Mouse (Mus musculus) kidney, postnatal 0 days (tissue): ENCODE measurements around the gene Stac3. TPM values are rescaled to one million over a fixed set of nuclear protein-coding genes. Genes with fewer than 3 reads are reported as not detected.
A peak's percentile ranks its signal among the peaks of the same experiment; 100 is the strongest.

Experiments
- ATAC-seq: fragments of 200-750 bp; cut with Nextera tagmentation; replicated peaks from 2 replicates; pipeline ENCODE4 v1.8.0; 2017; ENCODE audit warnings: low read depth, moderate number of reproducible peaks, moderate TSS enrichment, moderate library complexity; ENCODE audit not compliant: low FRiP score
- DNase-seq: peaks from one replicate; pipeline ENCODE4 v3.0.0-alpha.2; 2016; ENCODE audit warnings: low spot score
- H3K27ac ChIP-seq: fragments of 300-500 bp; sonication (generic); 2 replicates; pipeline ENCODE4 v1.5.1; 2014; ENCODE audit warnings: mild to moderate bottlenecking
- H3K27me3 ChIP-seq: fragments of 300-500 bp; sonication (generic); 2 replicates; pipeline ENCODE4 v1.6.1; 2014; ENCODE audit warnings: low read length, mixed read lengths; ENCODE audit not compliant: insufficient read depth
- H3K36me3 ChIP-seq: fragments of 300-500 bp; sonication (generic); 2 replicates; pipeline ENCODE4 v1.6.1; 2014; ENCODE audit warnings: low read length, mixed read lengths; ENCODE audit not compliant: insufficient read depth
- H3K4me1 ChIP-seq: fragments of 300-500 bp; sonication (generic); replicated peaks from 2 replicates; pipeline ENCODE4 v1.6.1; 2014; ENCODE audit warnings: antibody characterized with exemption, low read length, mixed read lengths; ENCODE audit not compliant: insufficient read depth
- H3K4me2 ChIP-seq: fragments of 300-500 bp; sonication (generic); 2 replicates; pipeline ENCODE4 v1.6.1; 2014; ENCODE audit warnings: mild to moderate bottlenecking, low read length, moderate library complexity, mixed read lengths
- H3K4me3 ChIP-seq: fragments of 300-500 bp; sonication (generic); replicated peaks from 2 replicates; pipeline ENCODE4 v1.5.1; 2014; ENCODE audit warnings: low read depth, low read length
- H3K9ac ChIP-seq: fragments of 300-500 bp; sonication (generic); 2 replicates; pipeline ENCODE4 v1.6.1; 2014; ENCODE audit warnings: low read depth, low read length
- H3K9me3 ChIP-seq: fragments of 300-500 bp; sonication (generic); replicated peaks from 2 replicates; pipeline ENCODE4 v1.6.1; 2016; ENCODE audit warnings: low read length, inconsistent platforms, mixed read lengths
- CTCF ChIP-seq: IDR thresholded peaks from 2 replicates; pipeline ENCODE4 v1.5.1; 2016; ENCODE audit warnings: antibody characterized with exemption, low read depth, mild to moderate bottlenecking, moderate library complexity
- WGBS: fragments of 180-500 bp; shearing (Covaris S2); extraction: QIAGEN DNeasy Blood & Tissue Kit; methylation state at CpG from one replicate; pipeline ENCODE4 v1.1.7; 2014; 5-methylcytosine and 5-hydroxymethylcytosine counted together
- polyA plus RNA-seq: library from polyadenylated mRNA; unstranded; fragments of >200 nt; fragmentation: Nextera tagmentation; extraction: Ambion mirVana; gene quantifications from 2 replicates; pipeline ENCODE4 v1.2.1, GENCODE M21; 2015

Stac3 gene
- polyA plus RNA-seq, 1 experiment from 2014 or later, result 0.16 TPM

- no peak overlapping the region for H3K9ac ChIP-seq
- H3K4me2 ChIP-seq, result no peak overlapping the region
- 84% methylated on average over 7 of the region's 7 CpGs for WGBS
- DNase-seq (no peak), ATAC-seq (no peak)
- no peaks in the 10 kb centered on the region for H3K4me1 ChIP-seq
- H3K27me3 ChIP-seq, result no peaks in the 10 kb centered on the region
- peaks cover 21% of the 10 kb centered on the region; the same call in 1 of the 2 replicates for H3K36me3 ChIP-seq
- no peak overlapping the region for H3K27ac ChIP-seq
- no peaks in the 10 kb centered on the region for H3K9me3 ChIP-seq
- H3K4me3 ChIP-seq, result no peak overlapping the region
- peak; percentile 70 for TF ChIP-seq CTCF
Measured at GRCm38 (mm10) chr10:127546505-127546904, 45.0 kb downstream of the Stac3 start.

- Histone ChIP-seq H3K4me3 (no peak overlapping the region), H3K27me3 (no peaks in the 10 kb centered on the region), H3K27ac (no peak overlapping the region), H3K9ac (no peak overlapping the region), H3K9me3 (no peaks in the 10 kb centered on the region), H3K36me3 (peaks cover 38% of the 10 kb centered on the region; the same call in 1 of the 2 replicates), H3K4me1 (no peaks in the 10 kb centered on the region), H3K4me2 (no peak overlapping the region)
- no peak for ATAC-seq
- no peak for TF ChIP-seq CTCF
- WGBS, result 97% methylated on average over 15 of the region's 15 CpGs
- DNase-seq, result no peak
Measured at GRCm38 (mm10) chr10:127548236-127548635, 46.8 kb downstream of the Stac3 start.

- Histone ChIP-seq H3K4me1 (no peaks in the 10 kb centered on the region), H3K27ac (no peak overlapping the region), H3K27me3 (no peaks in the 10 kb centered on the region), H3K4me2 (no peak overlapping the region), H3K4me3 (no peak overlapping the region), H3K36me3 (peaks cover 37% of the 10 kb centered on the region; the same call in 1 of the 2 replicates), H3K9me3 (no peaks in the 10 kb centered on the region), H3K9ac (no peak overlapping the region)
- WGBS, result 82% methylated on average over 17 of the region's 17 CpGs
- no peak for ATAC-seq
- no peak for DNase-seq
- no peak for TF ChIP-seq CTCF
Measured at GRCm38 (mm10) chr10:127549892-127550291, 48.4 kb downstream of the Stac3 start.

GRCm38 (mm10) chr10:127555703-127556102 is 54.2 kb downstream of the Stac3 start:
- ATAC-seq (0 out of 2 replicates have a peak, but pooled peaks have one; percentile 8), DNase-seq (peak; percentile 53)
- H3K4me2 ChIP-seq, result no peak overlapping the region
- no peaks in the 10 kb centered on the region for H3K27me3 ChIP-seq
- no peaks in the 10 kb centered on the region for H3K4me1 ChIP-seq
- H3K4me3 ChIP-seq, result no peak overlapping the region
- H3K27ac ChIP-seq, result no peak overlapping the region
- no peaks in the 10 kb centered on the region for H3K9me3 ChIP-seq
- peaks cover 52% of the 10 kb centered on the region for H3K36me3 ChIP-seq
- WGBS, result 75% methylated on average over 18 of the region's 18 CpGs
- peak; percentile 74 for TF ChIP-seq CTCF
- no peak overlapping the region for H3K9ac ChIP-seq

GRCm38 (mm10) chr10:127557397-127557796 is 55.9 kb downstream of the Stac3 start:
- Histone ChIP-seq H3K4me3 (no peak overlapping the region), H3K27ac (no peak overlapping the region), H3K27me3 (no peaks in the 10 kb centered on the region), H3K4me2 (no peak overlapping the region), H3K36me3 (peaks cover 40% of the 10 kb centered on the region), H3K4me1 (0 out of 2 replicates have a peak, but pooled peaks cover under 1% of the 10 kb centered on the region), H3K9ac (no peak overlapping the region), H3K9me3 (no peaks in the 10 kb centered on the region)
- WGBS, result 93% methylated on average over 13 of the region's 13 CpGs
- ATAC-seq (no peak), DNase-seq (no peak)
- TF ChIP-seq CTCF, result peak; percentile 52

Other genes with a start within 250 kb of the Stac3 start
- 0.28 and 0.47 TPM in 2 replicates for gene Kif5a, start 238.3 kb upstream of the Stac3 start, polyA plus RNA-seq
- 177 and 190 TPM in 2 replicates for gene Dctn2, start 235.3 kb upstream of the Stac3 start, polyA plus RNA-seq
- 10.5 and 10.7 TPM in 2 replicates for gene Mbd6, start 212.7 kb upstream of the Stac3 start, polyA plus RNA-seq
- gene Mars, start 189.9 kb upstream of the Stac3 start, polyA plus RNA-seq, result 99.1 and 103 TPM in 2 replicates
- 3.7 and 3.8 TPM in 2 replicates for gene Arhgap9, start 179.7 kb upstream of the Stac3 start, polyA plus RNA-seq
- 3.3 and 4.1 TPM in 2 replicates for gene Gli1, start 159.7 kb upstream of the Stac3 start, polyA plus RNA-seq
- not detected in 2 replicates for gene Inhbe, start 147.3 kb upstream of the Stac3 start, polyA plus RNA-seq
- 0.14 and 0.23 TPM in 2 replicates for gene Inhbc, start 131.3 kb upstream of the Stac3 start, polyA plus RNA-seq
- gene R3hdm2, start 121.4 kb upstream of the Stac3 start, polyA plus RNA-seq, result 33.1 and 34.4 TPM in 2 replicates
- 57.8 and 63.2 TPM in 2 replicates for gene Ndufa4l2, start 13.3 kb downstream of the Stac3 start, polyA plus RNA-seq
- gene Shmt2, start 20.8 kb downstream of the Stac3 start, polyA plus RNA-seq, result 71.1 and 76.0 TPM in 2 replicates
- gene Nxph4, start 32.9 kb downstream of the Stac3 start, polyA plus RNA-seq, result 0.93 and 1.1 TPM in 2 replicates
- gene Lrp1, start 119.5 kb downstream of the Stac3 start, polyA plus RNA-seq, result 42.6 and 44.5 TPM in 2 replicates
- gene Stat6, start 141.3 kb downstream of the Stac3 start, polyA plus RNA-seq, result 26.2 and 27.0 TPM in 2 replicates
- 6.6 and 6.9 TPM in 2 replicates for gene Nemp1, start 165.2 kb downstream of the Stac3 start, polyA plus RNA-seq
- gene Nab2, start 166.9 kb downstream of the Stac3 start, polyA plus RNA-seq, result 21.5 and 24.3 TPM in 2 replicates
- 0.07 and 0.18 TPM in 2 replicates for gene Myo1a, start 203.5 kb downstream of the Stac3 start, polyA plus RNA-seq
- gene Tac2, start 222.8 kb downstream of the Stac3 start, polyA plus RNA-seq, result 2.5 and 2.6 TPM in 2 replicates
- gene Zbtb39, start 237.9 kb downstream of the Stac3 start, polyA plus RNA-seq, result 2.8 and 3.0 TPM in 2 replicates